Mouse (Mus musculus) cerebellum, adult 2 months (tissue): ENCODE results near the gene Zfp597.

Experiments
- CTCF ChIP-seq: fragments of 200-500 bp; IDR thresholded peaks from 2 replicates; pipeline ENCODE4 v1.5.1; 2011; ENCODE audit warnings: low read depth, mild to moderate bottlenecking, control low read depth, low read length, moderate library complexity, borderline replicate concordance; ENCODE audit not compliant: insufficient read depth
- POLR2A ChIP-seq: fragments of 200-500 bp; IDR thresholded peaks from 2 replicates; pipeline ENCODE4 v1.6.1; 2011; ENCODE audit warnings: low read length, control low read depth, borderline replicate concordance; ENCODE audit not compliant: insufficient read depth

DNA sequence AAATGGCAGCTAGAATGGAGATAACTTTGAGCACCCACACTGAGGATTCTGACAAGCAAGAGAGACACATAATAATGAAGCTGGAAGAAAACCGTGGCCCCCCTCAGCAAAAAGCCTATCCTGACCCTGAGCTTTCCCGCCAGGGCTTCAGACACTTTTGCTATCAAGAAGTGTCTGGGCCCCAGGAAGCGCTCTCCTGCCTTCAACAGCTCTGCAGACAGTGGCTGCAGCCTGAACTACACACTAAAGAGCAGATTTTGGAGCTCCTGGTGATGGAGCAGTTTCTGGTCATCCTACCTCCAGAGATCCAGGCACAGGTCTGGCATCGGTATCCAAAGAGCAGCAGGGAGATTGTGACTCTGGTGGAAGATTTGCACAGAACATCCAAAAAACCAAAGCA lies 36.5 kb downstream of the Zfp597 start:
- TF ChIP-seq CTCF (no peak), POLR2A (no peak)
